Mouse (Mus musculus) c-Kit-positive CD71-positive TER-119-positive erythroid progenitor cells, embryonic 14.5 days (primary cell): Measurements from ENCODE around the gene Hrk.

ENCODE experiments used
- DNase-seq: peaks from one replicate; pipeline ENCODE4 v3.0.0-alpha.2; 2013; ENCODE audit warnings: low spot score

Hrk gene

DNA sequence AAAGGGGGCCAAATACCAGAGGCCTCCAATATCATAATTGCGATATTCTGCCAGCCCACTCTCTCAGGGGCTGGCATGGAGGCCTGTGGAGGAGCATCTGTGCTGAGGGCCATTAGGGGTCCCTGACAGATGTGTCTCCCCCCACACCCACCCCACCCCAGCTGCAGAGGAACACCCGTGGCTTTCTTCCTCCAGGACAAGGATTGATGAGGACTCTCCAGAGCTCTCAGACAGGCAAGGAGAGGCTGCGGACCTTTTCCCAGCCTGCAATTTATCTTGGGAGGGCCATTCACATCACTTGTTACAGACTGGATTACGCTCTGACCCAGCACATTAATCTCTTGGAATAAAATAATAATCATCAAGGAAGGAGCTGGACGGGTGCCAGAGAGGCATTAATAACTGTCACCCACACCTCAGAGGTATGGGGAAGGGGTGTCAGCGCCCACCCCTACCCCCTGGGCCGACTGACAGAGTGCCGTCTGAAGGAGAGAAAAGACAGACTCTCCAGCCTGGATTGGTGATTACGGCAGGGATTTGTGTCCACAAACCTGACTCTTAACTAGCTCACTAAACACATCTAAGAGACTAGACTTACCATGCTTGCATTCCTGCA, 58.8 kb downstream of the Hrk start:
- DNase-seq, result no peak

DNA sequence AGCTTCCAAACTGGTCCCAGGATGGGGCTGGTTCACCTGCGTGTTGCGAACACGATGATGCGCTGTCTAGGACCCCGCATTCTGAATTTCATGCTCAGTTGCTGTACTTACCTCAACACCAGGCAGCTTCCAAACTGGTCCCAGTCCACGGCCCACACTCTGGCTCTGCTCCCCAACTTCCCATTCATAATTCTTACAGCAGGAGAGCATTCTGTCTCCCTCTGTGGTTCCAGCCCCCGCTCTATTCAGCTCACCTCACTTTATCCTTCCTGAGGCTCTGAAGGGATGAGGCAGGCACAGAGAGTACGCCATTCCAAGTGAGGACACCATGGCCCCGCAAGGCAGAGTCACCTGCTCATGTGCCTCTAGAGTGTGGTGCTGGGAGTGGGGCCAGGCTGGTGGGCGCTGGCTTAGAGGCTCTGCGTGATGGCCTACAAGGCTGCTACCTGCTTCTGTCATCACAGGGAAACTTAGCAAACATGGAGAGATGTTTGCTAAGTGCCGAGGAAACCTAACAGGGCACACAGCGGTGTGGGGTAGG, 65.7 kb downstream of the Hrk start:
- DNase-seq, result no peak

DNA sequence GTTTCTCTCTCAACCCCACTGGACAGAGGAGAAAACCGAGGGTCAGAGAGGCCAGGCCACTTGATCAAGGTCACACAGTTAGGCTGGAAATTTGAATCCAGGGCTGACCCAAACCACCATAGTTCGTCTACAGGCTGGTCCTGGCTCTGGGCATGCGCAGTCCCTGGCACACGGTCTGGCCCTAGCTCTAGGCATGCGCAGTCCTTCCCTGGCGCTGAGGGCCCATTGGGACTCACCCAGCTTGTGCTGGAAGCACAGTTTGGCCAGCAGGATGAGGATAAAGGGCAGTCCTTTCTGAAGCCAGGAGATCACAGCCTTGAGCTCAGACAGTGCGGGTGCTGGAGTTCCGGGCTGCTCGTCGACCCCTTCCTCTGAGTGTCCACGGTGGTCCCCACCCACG, 72.4 kb downstream of the Hrk start:
- DNase-seq, result no peak
